Mouse (Mus musculus) 3134 (cell line): ENCODE measurements around the gene Nelfcd.
A peak's percentile ranks its signal among the peaks of the same experiment; 100 is the strongest.

Experiments used
- DNase-seq: peaks from one replicate; pipeline ENCODE4 v3.0.0-alpha.2; 2011; ENCODE audit warnings: low spot score; ENCODE audit not compliant: insufficient read length; ENCODE audit errors: extremely low read depth

Gene Nelfcd

GRCm38 (mm10) chr2:174436916-174437696 lies 21.5 kb downstream of the Nelfcd start:
- no peak for DNase-seq

- no peak for DNase-seq
Observed at GRCm38 (mm10) chr2:174437697-174437982, 22.0 kb downstream of the Nelfcd start.

GRCm38 (mm10) chr2:174438181-174438580 lies 22.6 kb downstream of the Nelfcd start:
- peak; percentile 47 for DNase-seq

GRCm38 (mm10) chr2:174438737-174439449 lies 23.3 kb downstream of the Nelfcd start, which contains the start of gene Ctsz:
Gene Ctsz (minus strand): TSS chr2:174439039.
- DNase-seq: peak; percentile 79

- no peak for DNase-seq
Observed at GRCm38 (mm10) chr2:174439450-174439838, 23.8 kb downstream of the Nelfcd start.

GRCm38 (mm10) chr2:174439961-174440360 lies 24.4 kb downstream of the Nelfcd start:
- no peak for DNase-seq

- no peak for DNase-seq
Observed at GRCm38 (mm10) chr2:174441898-174442297, 26.3 kb downstream of the Nelfcd start.

GRCm38 (mm10) chr2:174442460-174442859 lies 26.9 kb downstream of the Nelfcd start:
- peak; percentile 35 for DNase-seq

- DNase-seq: no peak
Observed at GRCm38 (mm10) chr2:174443046-174443445, 27.4 kb downstream of the Nelfcd start.

GRCm38 (mm10) chr2:174444359-174444758 lies 28.8 kb downstream of the Nelfcd start:
- no peak for DNase-seq

GRCm38 (mm10) chr2:174445018-174445417 lies 29.4 kb downstream of the Nelfcd start:
- DNase-seq: no peak

GRCm38 (mm10) chr2:174446492-174446891 lies 30.9 kb downstream of the Nelfcd start:
- DNase-seq: no peak

GRCm38 (mm10) chr2:174446905-174447304 lies 31.3 kb downstream of the Nelfcd start:
- DNase-seq: no peak

GRCm38 (mm10) chr2:174448405-174448804 lies 32.8 kb downstream of the Nelfcd start:
- DNase-seq: no peak

- DNase-seq: no peak
Observed at GRCm38 (mm10) chr2:174450353-174450752, 34.7 kb downstream of the Nelfcd start, which contains the start of gene Tubb1. Gene Tubb1 (plus strand): TSS chr2:174450695.

- DNase-seq: no peak
Observed at GRCm38 (mm10) chr2:174453681-174454080, 38.1 kb downstream of the Nelfcd start.

- no peak for DNase-seq
Observed at GRCm38 (mm10) chr2:174459365-174459764, 43.8 kb downstream of the Nelfcd start.

- DNase-seq: no peak
Observed at GRCm38 (mm10) chr2:174463370-174463769, 47.8 kb downstream of the Nelfcd start.

- DNase-seq: peak; percentile 93
Observed at GRCm38 (mm10) chr2:174463789-174464523, 48.4 kb downstream of the Nelfcd start, which contains the start of gene Atp5e. Gene Atp5e (minus strand): TSS chr2:174464105.

GRCm38 (mm10) chr2:174470333-174470732 lies 54.7 kb downstream of the Nelfcd start:
- DNase-seq: no peak

GRCm38 (mm10) chr2:174470786-174471405 lies 55.3 kb downstream of the Nelfcd start:
- no peak for DNase-seq
